Mouse (Mus musculus) yolk sac, embryonic 10.5 days (tissue): Measurements from ENCODE around the gene Samd4b.
"Not testable (repeated sequence)": the region's sequence is repeated elsewhere in the genome, so short reads cannot be mapped to it uniquely, and the experiment has no call there.

ENCODE experiments used
- DNase-seq: peaks from one replicate; pipeline ENCODE4 v3.0.0-alpha.2; 2017; ENCODE audit warnings: low spot score

Gene Samd4b

DNA sequence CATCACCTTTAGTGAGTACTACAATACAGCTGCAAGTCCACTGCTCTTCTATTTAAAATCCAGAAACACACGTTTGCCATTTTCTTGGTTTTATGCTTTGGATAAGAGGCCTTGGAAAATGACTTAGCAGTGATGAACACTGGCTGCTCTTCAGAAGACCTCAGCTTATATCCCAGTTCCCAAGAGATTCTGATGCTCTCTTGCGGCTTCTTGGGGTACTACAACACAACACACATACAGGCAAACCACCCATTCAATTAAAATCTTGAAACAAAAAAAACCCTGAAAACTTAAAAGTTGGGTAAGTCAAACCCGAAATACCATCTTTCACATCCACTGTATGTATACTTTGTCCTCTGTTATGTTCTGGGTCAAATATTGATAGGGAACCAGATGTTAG is 199.9 kb downstream of the Samd4b start:
- DNase-seq = no peak

DNA sequence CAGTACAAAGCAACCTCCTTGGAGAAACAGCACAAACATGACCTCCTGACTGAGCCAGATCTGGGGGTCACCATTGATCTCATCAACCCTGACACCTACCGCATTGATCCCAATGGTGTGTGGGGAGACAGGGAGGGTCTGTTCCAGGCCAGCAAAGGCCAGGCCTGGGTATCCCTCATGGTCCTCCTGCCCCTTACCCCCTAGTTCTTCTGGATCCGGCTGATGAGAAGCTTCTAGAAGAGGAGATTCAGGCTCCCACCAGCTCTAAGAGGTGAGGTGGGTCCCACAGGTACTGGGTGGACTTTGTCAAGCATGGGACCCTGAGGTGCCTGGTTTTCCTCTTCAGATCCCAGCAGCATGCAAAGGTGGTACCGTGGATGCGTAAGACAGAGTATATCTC is 202.5 kb downstream of the Samd4b start:
- no peak for DNase-seq

DNA sequence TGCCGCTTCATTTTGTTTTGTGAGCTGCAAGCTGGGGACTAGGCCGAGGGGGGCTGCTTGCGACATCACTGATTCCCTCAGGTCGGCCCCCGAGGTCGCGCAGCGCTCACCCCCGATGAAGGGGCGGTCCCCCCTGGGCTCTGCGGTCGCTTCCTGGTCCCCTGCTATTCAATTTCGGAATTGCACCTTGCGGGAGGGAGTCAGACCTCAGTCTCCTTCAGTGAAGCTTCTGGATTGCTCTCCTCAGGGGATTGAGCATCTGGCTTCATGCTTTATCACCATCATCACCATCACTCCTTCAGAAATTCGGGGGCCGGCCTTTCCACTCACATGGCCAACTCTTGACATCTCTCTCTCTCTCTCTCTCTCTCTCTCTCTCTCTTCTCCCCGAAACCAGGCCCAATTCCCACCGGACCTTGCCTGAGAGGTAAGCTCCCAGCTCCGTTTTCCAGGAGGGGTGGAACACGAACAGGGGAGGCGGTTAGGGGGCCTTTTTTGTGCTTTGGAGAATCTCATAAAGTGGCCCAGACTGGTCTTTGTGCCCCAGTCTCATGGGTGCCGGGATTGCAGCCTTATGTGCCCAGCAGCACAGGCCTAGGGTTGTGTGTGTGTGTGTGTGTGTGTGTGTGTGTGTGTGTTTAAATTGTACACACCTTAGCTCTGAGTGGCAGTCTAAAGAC is 204.5 kb downstream of the Samd4b start:
- no peak for DNase-seq

DNA sequence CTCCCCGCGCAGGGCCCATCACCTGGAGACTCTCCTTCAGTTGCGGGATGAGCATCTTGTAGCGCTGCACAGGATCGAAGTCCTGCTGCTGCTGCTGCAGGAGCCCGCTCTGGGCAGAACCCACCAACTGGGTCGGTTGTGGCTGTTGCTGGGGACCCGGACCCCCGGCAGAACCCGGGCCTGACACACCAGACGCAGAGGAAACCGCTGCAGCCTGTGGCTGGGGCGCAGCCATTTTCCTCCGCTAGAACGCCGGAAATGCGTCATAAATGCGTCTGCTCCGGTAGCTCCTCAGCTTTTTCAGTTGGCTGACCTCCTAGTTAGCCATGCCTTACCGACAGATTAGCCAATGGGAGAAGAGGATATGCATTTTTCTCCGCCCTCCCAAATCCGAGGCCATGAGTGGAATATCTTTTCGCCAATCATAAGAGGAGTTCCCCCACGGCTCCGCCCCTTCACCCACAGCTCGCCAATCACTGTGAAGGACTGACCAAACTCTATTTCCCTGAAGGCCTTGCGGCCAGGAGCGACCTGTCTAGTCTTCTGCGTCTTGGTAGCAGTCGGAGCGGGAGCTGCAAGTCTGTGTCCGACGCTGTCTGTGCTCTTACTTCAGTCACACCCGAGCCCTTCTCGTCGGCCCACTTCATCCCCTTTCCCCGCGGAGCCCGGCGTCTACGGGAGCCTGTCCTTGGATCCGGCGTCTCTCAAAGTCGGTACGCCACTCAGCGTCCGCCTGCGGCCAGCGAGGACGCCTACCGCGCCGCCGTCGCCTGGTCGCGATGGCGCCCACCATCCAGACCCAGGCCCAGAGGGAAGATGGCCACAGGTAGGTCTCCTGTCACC is 205.3 kb downstream of the Samd4b start, which contains the start of the genes Med29 and Paf1:
Med29 (minus strand) TSS at position 280 of the 843 bp plus-strand sequence.
Paf1 (plus strand) TSS at position 523 of the 843 bp plus-strand sequence.
- DNase-seq = peak; percentile 98

DNA sequence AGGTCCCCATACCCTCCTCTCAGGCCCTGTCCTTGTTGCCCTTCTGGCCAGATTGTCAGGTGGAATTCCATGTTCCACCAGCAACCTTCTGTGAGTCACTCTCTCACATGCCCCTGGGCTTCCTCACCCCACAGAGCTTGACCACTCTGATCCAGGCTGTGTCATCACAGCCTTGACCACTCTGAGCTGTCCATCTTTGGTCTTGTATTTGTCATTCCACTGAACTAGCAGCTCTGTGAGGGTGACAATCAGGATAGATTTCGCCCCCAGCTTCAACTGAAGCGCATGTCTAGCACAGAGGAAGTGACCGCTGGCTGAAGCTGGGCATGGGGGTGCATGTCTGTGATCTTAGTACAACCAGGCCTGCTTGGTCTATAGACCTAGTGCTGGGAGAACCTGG is 207.6 kb downstream of the Samd4b start:
- no peak for DNase-seq

DNA sequence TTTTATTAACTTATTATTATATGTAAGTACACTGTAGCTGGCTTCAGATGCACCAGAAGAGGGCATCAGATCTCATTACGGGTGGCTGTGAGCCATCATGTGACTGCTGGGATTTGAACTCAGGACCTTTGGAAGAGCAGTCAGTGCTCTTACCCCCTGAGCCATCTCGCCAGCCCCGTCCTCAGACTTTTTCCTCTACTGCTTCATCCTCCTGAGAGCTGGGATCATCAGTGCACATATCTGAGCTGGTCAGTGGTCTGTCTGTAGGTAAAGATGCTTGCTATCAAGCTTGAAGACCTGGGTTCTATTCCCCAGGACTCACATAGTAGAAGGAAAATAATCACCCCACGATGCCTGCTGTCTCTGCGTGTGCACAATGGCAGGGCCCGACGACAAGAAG is 210.6 kb downstream of the Samd4b start:
- DNase-seq = not testable (repeated sequence)

DNA sequence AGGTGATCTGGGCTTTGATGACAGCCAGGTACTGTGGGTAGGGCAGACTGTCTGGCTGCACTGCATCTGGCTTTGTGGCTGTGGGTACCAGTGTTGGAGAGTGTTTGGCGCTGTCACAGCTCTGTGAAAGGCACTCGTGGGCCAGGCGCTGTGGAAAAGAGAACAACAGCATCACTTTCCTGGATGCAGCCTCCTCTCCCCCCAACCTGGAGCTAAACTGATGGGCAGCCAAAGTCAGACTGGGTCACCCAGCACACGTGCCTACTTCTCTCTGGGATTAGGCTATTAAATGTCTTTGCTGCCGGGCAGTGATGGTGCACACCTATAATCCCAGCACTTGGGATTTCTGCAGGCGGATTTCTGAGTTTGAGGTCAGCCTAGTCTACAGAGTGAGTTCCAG is 211.1 kb downstream of the Samd4b start:
- DNase-seq = not testable (repeated sequence)

DNA sequence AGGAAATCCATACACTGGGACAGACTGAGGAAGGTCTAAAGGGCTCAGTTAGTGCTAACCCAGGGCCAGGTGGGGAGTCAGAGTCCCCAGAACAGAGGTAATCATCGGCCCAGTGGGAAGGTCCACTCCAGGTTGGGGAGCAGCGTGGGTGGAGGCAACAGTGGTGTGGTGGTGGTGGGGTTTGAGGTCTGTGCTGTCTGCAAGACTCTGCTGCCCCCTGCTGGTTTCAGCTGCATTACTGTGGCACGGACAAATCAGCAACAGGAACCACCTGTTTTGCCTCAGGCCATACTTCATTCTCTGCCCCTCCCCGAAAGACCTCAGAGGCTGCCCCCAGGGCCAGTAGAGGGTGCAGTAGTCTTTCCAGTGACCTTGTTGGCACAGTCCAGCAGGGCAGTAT is 211.5 kb downstream of the Samd4b start:
- DNase-seq = peak; percentile 83

DNA sequence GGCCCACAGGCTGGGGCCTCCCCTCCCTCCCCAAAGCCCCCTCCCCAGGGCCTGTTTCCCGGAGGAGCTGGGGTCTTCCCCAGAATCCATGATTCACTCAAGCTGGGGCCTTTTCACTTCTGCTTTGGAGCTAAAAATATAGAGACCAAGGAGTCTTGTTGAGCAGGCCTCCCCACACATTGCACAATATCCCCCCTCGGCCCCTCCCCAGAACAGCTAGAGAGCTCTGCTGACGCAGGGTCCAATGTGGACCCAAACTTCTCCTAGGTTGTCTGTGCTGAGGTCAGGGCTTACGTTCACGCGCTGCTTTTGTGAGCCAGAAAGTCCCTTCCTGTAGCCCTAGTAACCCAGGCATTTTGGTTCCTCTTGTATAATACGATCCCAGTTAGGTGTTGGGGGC is 211.9 kb downstream of the Samd4b start:
- peak; percentile 61 for DNase-seq

DNA sequence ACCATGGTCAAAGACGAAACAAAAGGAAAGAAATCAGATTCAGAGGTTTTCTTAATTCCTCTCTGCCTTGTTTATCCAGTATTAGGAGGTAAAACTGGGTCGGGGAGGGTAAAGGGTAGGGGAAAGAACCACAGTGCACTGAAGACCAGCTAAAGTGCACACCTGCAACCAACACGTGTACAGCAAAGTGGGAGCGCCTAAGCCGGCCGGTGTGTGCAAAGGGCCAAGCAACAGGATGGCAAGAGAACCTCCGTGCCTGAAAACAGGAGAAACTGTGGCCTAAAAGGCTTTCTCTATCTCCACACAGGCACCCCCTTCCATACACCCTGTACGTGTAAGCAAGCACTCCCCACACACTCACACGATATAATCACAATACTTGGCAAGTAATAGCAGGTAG is 212.7 kb downstream of the Samd4b start:
- DNase-seq = no peak

DNA sequence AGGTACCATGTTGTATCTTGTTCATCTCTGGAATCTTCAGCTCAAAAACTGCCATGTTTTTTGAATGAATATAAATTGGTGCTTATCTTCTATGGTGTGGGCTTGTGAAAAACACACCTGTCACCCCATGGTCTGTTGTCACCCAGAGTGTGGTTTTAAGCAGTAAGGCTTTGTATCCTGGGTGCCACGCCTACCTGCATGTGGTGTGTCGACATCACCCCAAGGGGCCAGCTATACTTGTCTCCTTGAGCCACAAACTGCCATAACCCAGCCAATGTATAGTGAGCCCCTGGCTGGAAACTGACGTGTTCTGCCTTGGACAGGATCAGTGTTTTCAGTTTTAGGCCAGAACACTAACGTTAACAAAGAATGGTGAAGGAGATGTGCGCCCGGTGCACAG is 213.8 kb downstream of the Samd4b start:
- DNase-seq = no peak

DNA sequence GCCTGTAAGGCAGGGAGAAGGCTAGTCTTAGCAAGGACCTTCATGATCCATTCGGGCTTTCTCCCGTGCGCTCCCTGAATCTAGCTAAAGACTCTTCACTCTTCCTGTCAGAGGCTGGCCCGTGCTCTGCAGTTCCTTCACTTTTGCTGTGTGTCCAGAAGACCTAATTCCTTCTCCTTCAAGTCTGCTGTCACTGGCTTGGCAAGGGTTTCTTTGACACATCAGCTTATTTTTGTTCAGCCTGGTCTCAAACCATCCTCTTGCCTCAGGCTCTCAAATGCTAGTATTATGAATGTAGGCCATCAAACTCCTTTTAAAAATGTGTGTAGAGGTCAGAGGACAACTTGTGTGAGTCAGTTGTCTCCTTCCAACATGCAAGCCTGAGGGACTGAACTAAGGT is 214.3 kb downstream of the Samd4b start:
- DNase-seq = no peak

DNA sequence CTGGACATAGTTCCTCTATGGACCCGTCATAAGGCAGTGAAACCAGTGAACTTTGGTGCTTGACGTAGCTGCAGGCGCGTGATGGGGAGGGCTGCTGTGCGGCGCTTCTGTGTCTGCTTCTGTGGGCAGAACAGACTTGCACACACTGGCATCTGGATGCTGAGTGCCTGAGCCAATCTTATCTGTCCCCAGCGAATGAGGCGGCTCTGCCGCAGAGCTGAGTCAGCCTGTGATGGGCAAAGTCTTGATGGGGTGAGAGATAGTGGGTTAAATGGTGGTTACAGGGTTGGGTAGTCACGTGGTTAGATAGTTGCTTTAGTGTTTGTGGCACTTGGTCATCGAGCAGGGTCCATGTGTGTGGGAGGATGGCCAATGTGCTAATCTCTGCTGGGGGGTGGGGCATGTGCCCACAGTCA is 215.0 kb downstream of the Samd4b start:
- DNase-seq = peak; percentile 82

DNA sequence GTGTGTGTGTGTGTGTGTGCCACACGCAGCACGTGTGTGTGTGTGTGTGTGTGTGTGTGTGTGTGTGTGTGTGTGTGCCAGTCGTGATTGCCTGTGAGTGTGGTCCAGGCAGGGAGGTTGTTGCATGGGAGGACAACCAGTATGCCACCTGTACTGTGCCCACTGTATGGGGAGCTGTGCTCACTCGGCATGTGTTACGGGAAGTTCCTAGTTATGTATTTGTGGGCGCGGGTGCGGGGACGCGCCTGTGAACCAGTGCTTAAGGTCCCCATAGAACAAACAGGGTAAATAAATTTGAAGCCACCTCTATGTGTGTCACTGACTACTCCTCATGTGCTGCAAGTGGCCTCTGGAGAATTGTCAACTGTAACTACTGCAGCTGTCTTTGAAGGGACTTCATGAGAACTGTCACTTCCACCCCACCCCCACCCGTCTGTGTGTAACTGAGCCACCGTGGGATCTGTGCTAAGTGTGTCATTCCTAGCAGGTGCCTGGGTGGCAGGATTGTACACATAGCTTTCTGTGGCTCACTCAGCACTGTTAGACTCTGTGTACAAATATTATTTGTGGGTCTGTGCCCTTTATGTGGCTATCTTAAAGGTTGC is 215.5 kb downstream of the Samd4b start:
- DNase-seq = peak; percentile 36

DNA sequence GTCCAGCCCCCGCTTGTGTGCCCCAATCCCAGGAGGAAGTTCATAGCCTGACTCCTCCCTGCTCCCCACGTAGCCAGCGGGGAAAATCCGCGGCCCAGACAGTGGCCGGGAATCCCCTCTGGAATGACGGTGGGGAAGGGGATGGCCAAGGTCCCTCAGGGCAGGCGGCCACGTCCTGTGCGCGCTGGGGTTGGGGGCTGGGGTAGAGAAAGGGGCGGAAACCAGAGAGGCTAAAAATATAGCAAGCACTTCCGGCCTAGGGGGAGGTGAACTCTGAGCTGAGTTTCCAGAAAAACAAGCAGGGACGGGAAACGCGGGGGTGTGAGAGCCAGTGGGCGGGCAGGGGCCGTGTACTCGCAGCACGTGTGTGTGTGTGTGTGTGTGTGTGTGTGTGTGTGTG is 216.0 kb downstream of the Samd4b start:
- peak; percentile 93 for DNase-seq

DNA sequence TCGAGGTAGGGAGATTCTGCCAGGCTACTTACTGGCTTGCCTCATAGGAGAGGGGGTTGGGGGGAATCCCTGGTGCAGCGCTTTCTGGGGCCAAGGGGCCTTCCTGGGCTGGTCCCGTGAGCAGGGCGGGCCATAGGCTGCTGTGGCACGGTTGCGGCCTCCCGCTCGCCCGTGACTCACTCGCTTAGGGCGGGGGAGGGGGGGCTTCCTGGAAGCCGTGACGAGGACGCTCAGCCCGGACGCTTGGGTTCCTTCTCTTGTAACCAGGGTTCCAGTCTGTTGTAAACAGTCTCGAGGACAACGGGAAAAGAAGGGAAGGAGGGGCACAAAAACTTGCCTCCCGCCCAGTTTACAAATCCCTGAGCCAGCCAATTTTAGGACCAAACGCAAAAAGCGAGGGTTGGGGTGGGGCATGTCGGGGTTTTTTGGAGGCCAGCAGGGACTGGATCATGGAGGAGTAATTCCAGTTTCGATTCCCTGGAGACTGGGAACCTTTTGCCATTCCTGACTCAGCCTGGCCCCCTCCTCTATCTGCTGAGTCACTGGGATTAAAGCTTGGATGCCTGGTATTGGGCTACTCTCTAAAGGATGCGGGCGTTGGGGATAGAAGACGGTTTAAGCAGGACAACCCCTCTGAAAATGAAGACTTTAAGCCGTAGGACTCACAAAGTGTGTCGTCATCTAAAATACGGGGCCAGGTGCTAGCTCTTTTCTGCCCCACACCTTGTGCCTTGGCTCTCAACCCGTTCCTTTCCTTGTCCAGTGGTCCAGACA is 216.7 kb downstream of the Samd4b start:
- DNase-seq = peak; percentile 84

DNA sequence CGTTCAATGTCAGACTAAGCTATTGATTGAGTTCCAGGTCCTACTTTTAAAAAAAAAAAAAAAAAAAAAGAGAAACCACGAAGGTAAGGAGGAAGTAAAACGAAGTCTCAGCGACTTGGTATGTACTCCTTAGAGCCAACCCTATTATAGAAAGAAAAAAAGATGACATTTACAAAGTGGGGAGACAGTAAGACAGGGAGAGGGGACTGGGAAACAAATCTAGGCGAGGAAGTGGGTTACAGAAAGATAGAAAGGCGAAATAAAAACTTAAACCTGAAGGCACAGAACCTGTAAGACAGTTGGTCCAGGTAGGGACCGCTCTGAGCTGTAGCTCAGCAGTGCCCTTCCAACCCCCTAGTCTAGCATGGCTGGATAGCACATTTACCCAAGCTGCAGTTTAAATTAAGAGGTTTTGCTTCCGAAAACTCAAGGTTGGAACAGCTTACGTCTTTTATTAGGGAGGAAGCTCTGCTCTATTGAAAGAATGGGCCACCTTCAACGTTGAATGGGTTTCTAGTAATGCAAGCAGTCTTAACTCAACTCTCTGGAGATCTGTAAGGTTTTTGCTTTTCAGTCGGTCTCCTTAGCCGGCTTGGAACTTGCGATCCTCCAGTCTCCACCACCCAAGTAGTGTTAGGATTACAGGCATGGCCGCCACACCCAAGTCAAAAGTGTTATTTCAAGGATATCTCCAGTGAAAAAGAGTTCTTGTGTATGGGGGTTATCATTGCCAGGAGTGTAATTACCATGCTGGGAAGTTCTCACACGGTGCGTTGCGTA is 217.5 kb downstream of the Samd4b start, which contains the start of gene Zfp36:
Zfp36 (minus strand) TSS at position 17 of the 780 bp plus-strand sequence.
- DNase-seq = no peak

DNA sequence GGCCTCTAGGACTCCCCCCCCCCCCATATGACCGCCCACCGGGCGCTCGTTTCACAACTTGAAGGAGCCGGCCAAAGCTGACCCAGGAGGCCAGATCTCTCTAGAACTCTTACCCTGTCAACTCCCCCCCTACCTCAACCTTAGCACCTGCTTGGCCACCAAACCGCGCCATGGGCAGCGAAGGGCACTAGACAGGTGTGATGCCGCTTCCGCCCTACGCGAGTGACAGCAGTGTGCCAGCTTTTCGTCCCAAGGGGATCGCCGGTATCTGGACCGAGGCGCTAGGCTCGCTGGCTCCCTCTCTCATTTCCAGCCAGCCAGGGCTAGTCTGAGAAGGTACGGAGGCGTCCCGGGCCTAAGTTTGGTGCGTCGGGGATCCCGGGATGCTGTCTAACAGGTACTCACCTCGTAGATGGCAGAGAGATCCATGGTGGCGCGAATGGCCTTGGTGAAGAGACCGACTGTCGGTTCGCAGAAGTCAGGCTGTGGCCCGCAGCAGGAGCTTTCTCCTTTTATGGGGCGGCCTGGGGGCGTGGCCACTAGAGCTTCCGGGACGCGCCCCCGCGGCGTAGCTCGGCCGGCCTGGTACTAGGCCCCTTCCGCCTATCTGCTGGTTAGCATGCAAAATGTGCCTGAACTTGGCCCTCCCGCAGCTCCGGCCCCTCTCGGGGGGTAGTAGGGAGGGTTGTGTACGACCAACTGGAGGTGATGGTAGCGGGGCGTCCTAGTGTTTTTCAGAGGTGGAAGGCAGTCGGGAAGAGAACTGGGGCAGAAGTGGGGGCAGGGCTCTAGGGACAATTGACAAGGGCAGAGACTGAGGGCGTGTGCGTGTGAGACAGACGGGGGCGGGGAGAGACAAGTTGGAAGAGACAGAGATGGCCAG is 218.9 kb downstream of the Samd4b start:
- DNase-seq = peak; percentile 95

DNA sequence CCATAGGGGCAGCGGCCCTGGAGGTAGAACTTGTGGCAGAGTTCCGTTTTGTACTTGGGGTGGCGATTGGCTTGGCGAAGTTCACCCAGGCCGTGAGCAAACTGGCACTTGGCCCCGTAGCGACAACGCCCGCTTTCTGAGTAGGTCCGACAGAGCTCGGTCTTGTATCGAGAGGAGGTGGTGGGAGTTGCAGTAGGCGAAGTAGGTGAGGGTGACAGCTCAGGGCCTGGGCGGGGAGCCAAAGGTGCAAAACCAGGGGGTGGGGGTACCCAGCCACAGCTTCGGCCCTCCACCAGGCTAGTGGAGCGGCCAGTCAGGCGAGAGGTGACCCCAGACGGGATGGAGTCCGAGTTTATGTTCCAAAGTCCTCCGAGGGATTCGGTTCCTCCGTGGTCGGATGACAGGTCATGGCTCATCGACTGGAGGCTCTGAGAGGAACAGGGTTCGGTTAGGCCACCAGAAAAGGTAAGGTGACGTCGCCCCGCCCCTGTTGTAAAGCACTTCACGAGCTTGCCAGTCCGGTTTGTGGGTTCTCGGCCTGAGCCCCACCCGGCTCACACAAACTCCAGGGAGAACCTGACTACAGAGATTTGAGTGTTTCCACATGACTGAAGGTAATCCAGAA is 219.8 kb downstream of the Samd4b start:
- no peak for DNase-seq
